Comparison of ENCODE assay signal across 26 mouse cellular contexts in genomic region chr13:37606250-37606649, GRCm38 (mm10).
"Had no signal": no experiment of that assay in that cellular context is flagged by ENCODE, and none has a peak within 500 bp of the region (broad histone marks: within the 10 kb centered on the region; RNA-seq: fewer than 3 reads in every experiment).

No protein-coding gene starts in this region.

- H3K9me3 ChIP-seq: heart, embryonic 10.5 days; heart, embryonic 13.5 days; heart, embryonic 15.5 days; hindbrain, embryonic 12.5 days; intestine, embryonic 15.5 days; limb, embryonic 10.5 days; limb, embryonic 12.5 days had no signal

- ATAC-seq: forebrain, postnatal 0 days; hindbrain, embryonic 16.5 days; inflammation-experienced regulatory T-cells, adult 6 months; intestine, embryonic 15.5 days had no signal

- H3K27ac ChIP-seq: heart, embryonic 10.5 days; heart, embryonic 13.5 days; heart, embryonic 15.5 days; hindbrain, embryonic 12.5 days; hindbrain, embryonic 14.5 days; intestine, embryonic 15.5 days; layer of hippocampus, adult 2 months; left cerebral cortex, adult 2 months; limb, embryonic 10.5 days; limb, embryonic 12.5 days had no signal

- H3K36me3 ChIP-seq: heart, embryonic 10.5 days; heart, embryonic 13.5 days; heart, embryonic 15.5 days; hindbrain, embryonic 12.5 days; intestine, embryonic 15.5 days; limb, embryonic 10.5 days; limb, embryonic 12.5 days had no signal

- H3K9ac ChIP-seq: forebrain, postnatal 0 days; heart, embryonic 13.5 days; heart, embryonic 15.5 days; hindbrain, embryonic 12.5 days; hindbrain, embryonic 14.5 days; intestine, embryonic 15.5 days; limb, embryonic 12.5 days had no signal

- DNase-seq: forebrain, postnatal 0 days; gastrocnemius, postnatal 14 days; gastrocnemius, postnatal 36 days; heart, adult 18-20 months; heart, postnatal 14 days; heart, postnatal 36 days; kidney, adult 11 months; kidney, adult 2 months; kidney, adult 9 months; kidney, postnatal 10 days; kidney, postnatal 25 days; kidney, postnatal 4 days; liver had no signal

- H3K27me3 ChIP-seq: heart, embryonic 13.5 days; heart, embryonic 15.5 days; hindbrain, embryonic 12.5 days; intestine, embryonic 15.5 days; limb, embryonic 12.5 days had no signal

- H3K4me2 ChIP-seq: heart, embryonic 13.5 days; heart, embryonic 15.5 days; hindbrain, embryonic 12.5 days; hindbrain, embryonic 14.5 days; intestine, embryonic 15.5 days; limb, embryonic 12.5 days; liver, embryonic 11.5 days had no signal

- H3K4me1 ChIP-seq: hindbrain, embryonic 12.5 days; intestine, embryonic 15.5 days; limb, embryonic 10.5 days; limb, embryonic 12.5 days had no signal

- H3K4me3 ChIP-seq: heart, embryonic 10.5 days; heart, embryonic 13.5 days; heart, embryonic 15.5 days; hindbrain, embryonic 12.5 days; intestine, embryonic 15.5 days; layer of hippocampus, adult 2 months; left cerebral cortex, adult 2 months; limb, embryonic 10.5 days; limb, embryonic 12.5 days had no signal
